Mouse (Mus musculus) spleen, postnatal 0 days (tissue): Measurements from ENCODE around the gene Siglece. TPM values are rescaled to one million over a fixed set of nuclear protein-coding genes. Genes with fewer than 3 reads are reported as not detected.

Experiments
- polyA plus RNA-seq: library from polyadenylated mRNA; unstranded; fragments of >200 nt; fragmentation: Nextera tagmentation; extraction: Ambion mirVana; gene quantifications from 2 replicates; pipeline ENCODE4 v1.2.1, GENCODE M21; 2015

Gene Siglece
- 11.6 and 13.4 TPM in 2 replicates for polyA plus RNA-seq

DNA sequence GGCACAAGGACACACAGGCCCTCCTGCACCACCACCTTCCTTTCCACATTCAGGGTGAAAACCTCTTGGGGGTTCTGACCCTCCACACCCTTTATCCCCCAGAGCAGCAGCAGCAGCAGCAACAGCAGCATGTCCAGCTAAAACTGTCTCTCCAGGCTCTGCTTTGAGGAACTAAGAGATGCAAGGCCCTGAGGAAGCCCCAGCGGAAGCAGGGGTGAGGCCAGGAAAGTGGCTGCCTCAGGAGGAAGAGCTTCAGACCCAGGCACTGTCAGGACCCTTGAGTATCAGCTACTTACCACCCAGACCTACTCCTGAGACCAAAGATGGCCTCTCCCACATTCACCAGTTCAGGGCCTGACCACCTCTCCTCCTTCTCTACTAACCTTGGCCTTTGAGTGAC is at the start of gene Siglece:
Gene Siglece (minus strand): TSS at position 160 of the 400 bp plus-strand sequence.

GRCm38 (mm10) chr7:43690118-43690517 is 30.2 kb upstream of the Siglece start, which contains the start of gene Klk14:
Klk14 (plus strand) TSS chr7:43690418.

DNA sequence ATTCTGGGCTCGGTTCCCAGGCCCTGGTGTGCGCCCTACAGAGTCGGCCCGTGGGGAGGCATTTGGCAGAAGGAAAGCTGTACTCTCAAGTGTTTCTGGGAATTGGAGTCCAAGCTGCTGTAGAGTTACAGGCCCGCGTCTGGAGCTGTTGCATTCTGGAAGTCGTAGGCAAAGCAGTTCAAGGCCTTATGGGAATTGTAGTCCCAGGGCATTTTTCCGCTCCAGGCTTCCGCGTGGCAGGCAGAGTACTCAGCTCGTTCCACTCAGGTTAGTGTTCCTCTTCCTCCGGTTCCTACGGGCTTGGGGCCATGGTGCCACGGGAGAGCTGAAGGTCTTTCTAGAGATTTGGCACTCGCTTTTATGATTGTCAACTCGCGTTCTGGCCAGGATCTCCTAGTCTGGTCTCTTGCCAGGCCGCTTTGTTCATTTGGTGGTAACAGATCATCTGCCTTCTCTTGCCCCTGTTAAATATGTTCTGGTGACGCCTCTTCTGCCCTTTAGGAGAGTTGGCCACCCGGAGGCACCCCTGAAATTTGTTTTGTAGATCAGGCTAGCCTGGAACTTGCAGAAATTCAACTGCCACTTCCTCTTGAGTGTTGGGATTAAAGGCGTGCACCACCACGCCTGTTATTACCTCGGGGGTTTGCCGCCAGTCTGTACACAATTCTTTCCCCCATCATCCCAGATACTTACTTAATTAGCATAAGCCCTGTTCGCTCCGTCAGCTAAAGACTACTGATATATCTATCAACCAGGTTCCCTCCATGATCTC is 12.0 kb upstream of the Siglece start, which contains the start of gene Ctu1:
Gene Ctu1 (plus strand): TSS at position 208 of the 772 bp plus-strand sequence.

DNA sequence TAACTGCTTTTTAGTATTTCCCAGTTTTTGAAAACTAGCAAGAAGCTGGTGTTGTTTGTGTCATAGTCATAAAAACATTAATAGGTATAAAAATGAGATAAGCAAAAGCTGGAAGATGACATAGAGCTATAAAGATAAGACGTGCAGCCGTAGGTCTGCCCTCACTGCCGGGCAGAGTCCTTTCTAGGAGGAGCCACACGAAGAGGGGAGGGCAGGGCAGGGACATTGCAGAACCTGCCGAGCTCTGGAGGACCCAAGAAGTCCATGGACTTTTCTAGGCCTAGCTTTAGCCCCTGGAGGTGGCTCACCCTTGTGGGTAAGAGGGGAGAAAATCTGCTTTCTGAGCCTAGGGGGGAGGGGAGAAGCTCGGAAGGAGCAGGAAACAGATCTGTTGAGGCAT is 25.5 kb downstream of the Siglece start, which contains the start of gene Ceacam18:
Gene Ceacam18 (plus strand): TSS at position 208 of the 400 bp plus-strand sequence.

GRCm38 (mm10) chr7:43606896-43607742 is 52.8 kb downstream of the Siglece start, which contains the start of gene Zfp819:
Zfp819 (plus strand) TSS chr7:43607169.

Other genes starting within 250 kb of the Siglece start
- not detected in 2 replicates for gene Lim2, start 232.5 kb downstream of the Siglece start, polyA plus RNA-seq
- gene Nkg7, start 223.1 kb downstream of the Siglece start, polyA plus RNA-seq = 33.2 and 49.1 TPM in 2 replicates
- gene Cldnd2, start 219.4 kb downstream of the Siglece start, polyA plus RNA-seq = not detected in 2 replicates
- 261 and 295 TPM in 2 replicates for gene Etfb, start 216.1 kb downstream of the Siglece start, polyA plus RNA-seq
- gene Gm45233, start 216.0 kb downstream of the Siglece start, polyA plus RNA-seq = not detected in 2 replicates
- 3.4 and 5.6 TPM in 2 replicates for gene Vsig10l, start 197.0 kb downstream of the Siglece start, polyA plus RNA-seq
- not detected in 2 replicates for gene Iglon5, start 170.1 kb downstream of the Siglece start, polyA plus RNA-seq
- not detected in 2 replicates for gene 4931406B18Rik, start 154.2 kb downstream of the Siglece start, polyA plus RNA-seq
- gene Cd33, start 115.7 kb downstream of the Siglece start, polyA plus RNA-seq = 20.9 and 29.8 TPM in 2 replicates
- 0.84 and 0.99 TPM in 2 replicates for gene Zfp658, start 97.9 kb downstream of the Siglece start, polyA plus RNA-seq
- gene Zfp719, start 80.6 kb downstream of the Siglece start, polyA plus RNA-seq = 1.9 and 2.9 TPM in 2 replicates
- gene Zfp819, start 53.0 kb downstream of the Siglece start, polyA plus RNA-seq = not detected in 2 replicates
- 0.17 and 0.32 TPM in 2 replicates for gene Ceacam18, start 25.5 kb downstream of the Siglece start, polyA plus RNA-seq
- gene Ctu1, start 11.9 kb upstream of the Siglece start, polyA plus RNA-seq = 6.1 and 6.5 TPM in 2 replicates
- not detected in 2 replicates for gene Klk14, start 30.3 kb upstream of the Siglece start, polyA plus RNA-seq
- gene Klk13, start 52.4 kb upstream of the Siglece start, polyA plus RNA-seq = 0.21 TPM in 1 of 2 replicates, not detected in the other
- gene Klk12, start 108.7 kb upstream of the Siglece start, polyA plus RNA-seq = not detected in 2 replicates
- not detected in 2 replicates for gene Klk11, start 114.4 kb upstream of the Siglece start, polyA plus RNA-seq
- 2.0 and 2.6 TPM in 2 replicates for gene Klk10, start 120.9 kb upstream of the Siglece start, polyA plus RNA-seq
- gene Klk9, start 131.7 kb upstream of the Siglece start, polyA plus RNA-seq = not detected in 2 replicates
- 5.9 and 6.4 TPM in 2 replicates for gene Klk8, start 137.4 kb upstream of the Siglece start, polyA plus RNA-seq
- gene Klk7, start 151.1 kb upstream of the Siglece start, polyA plus RNA-seq = not detected in 2 replicates
- not detected in 2 replicates for gene Klk6, start 164.3 kb upstream of the Siglece start, polyA plus RNA-seq
- gene Klk5, start 181.8 kb upstream of the Siglece start, polyA plus RNA-seq = not detected in 2 replicates
- not detected in 2 replicates for gene Klk4, start 221.0 kb upstream of the Siglece start, polyA plus RNA-seq